Mouse (Mus musculus): ENCODE results near the gene Ly6g5c. TPM values are rescaled to one million over a fixed set of nuclear protein-coding genes. Genes with fewer than 3 reads are reported as not detected.

The Ly6g5c gene
- total RNA-seq, 2 experiments from 2014 or later, result not detected

Other genes starting within 250 kb of the Ly6g5c start
- not detected for gene Cfb, start 245.8 kb upstream of the Ly6g5c start, total RNA-seq (2021)
- 1 to 10 TPM; 8.6 to 8.8 TPM for gene Zbtb12, start 228.8 kb upstream of the Ly6g5c start, total RNA-seq (2021)
- gene Gm20547, start 226.2 kb upstream of the Ly6g5c start, total RNA-seq (2021), result under 1 TPM in 1 of 2 experiments, not detected in 1; 0.10 TPM
- gene C2, start 210.0 kb upstream of the Ly6g5c start, total RNA-seq (2021), result 1 to 10 TPM in 1 of 2 experiments, under 1 TPM in 1; 0.89 to 3.1 TPM
- gene Ehmt2, start 209.8 kb upstream of the Ly6g5c start, total RNA-seq (2021), result 100 to 1,000 TPM; 186 to 193 TPM
- under 1 TPM in 1 of 2 experiments, not detected in 1; 0.43 TPM for gene Slc44a4, start 193.8 kb upstream of the Ly6g5c start, total RNA-seq (2021)
- gene Neu1, start 177.0 kb upstream of the Ly6g5c start, total RNA-seq (2021), result 10 to 100 TPM; 41.4 to 44.2 TPM
- 10 to 100 TPM; 27.5 to 37.5 TPM for gene Hspa1b, start 149.0 kb upstream of the Ly6g5c start, total RNA-seq (2021)
- not detected for gene Gm20481, start 138.4 kb upstream of the Ly6g5c start, total RNA-seq (2021)
- gene Hspa1a, start 136.1 kb upstream of the Ly6g5c start, total RNA-seq (2021), result 10 to 100 TPM; 24.3 to 27.8 TPM
- under 1 TPM; 0.12 to 0.48 TPM for gene Hspa1l, start 135.6 kb upstream of the Ly6g5c start, total RNA-seq (2021)
- gene Lsm2, start 126.4 kb upstream of the Ly6g5c start, total RNA-seq (2021), result 10 to 100 TPM; 18.2 to 20.7 TPM
- gene Vars, start 107.3 kb upstream of the Ly6g5c start, total RNA-seq (2021), result 10 to 100 TPM; 46.6 to 50.4 TPM
- gene Vwa7, start 91.7 kb upstream of the Ly6g5c start, total RNA-seq (2021), result under 1 TPM; 0.15 to 0.22 TPM
- 1 to 10 TPM in 1 of 2 experiments, not detected in 1; 1.4 TPM for gene Sapcd1, start 80.3 kb upstream of the Ly6g5c start, total RNA-seq (2021)
- gene Msh5, start 61.5 kb upstream of the Ly6g5c start, total RNA-seq (2021), result 1 to 10 TPM; 1.5 to 1.6 TPM
- gene Clic1, start 58.3 kb upstream of the Ly6g5c start, total RNA-seq (2021), result 1 to 10 TPM; 7.7 to 8.3 TPM
- 10 to 100 TPM in 1 of 2 experiments, 1 to 10 TPM in 1; 9.4 to 11.0 TPM for gene Ddah2, start 49.2 kb upstream of the Ly6g5c start, total RNA-seq (2021)
- not detected for gene Ly6g6c, start 42.9 kb upstream of the Ly6g5c start, total RNA-seq (2021)
- gene Mpig6b, start 42.1 kb upstream of the Ly6g5c start, total RNA-seq (2021), result not detected
- gene Ly6g6e, start 31.4 kb upstream of the Ly6g5c start, total RNA-seq (2021), result 1 to 10 TPM; 3.6 to 5.0 TPM
- gene Ly6g6d, start 30.2 kb upstream of the Ly6g5c start, total RNA-seq (2021), result 1 to 10 TPM in 1 of 2 experiments, under 1 TPM in 1; 0.87 to 2.0 TPM
- gene Ly6g6f, start 22.7 kb upstream of the Ly6g5c start, total RNA-seq (2021), result under 1 TPM; 0.57 to 0.58 TPM
- gene Abhd16a, start 19.0 kb upstream of the Ly6g5c start, total RNA-seq (2021), result 100 to 1,000 TPM in 1 of 2 experiments, 10 to 100 TPM in 1; 97.6 to 103 TPM
- under 1 TPM; 0.30 to 0.56 TPM for gene Ly6g5b, start 7.1 kb downstream of the Ly6g5c start, total RNA-seq (2021)
- 10 to 100 TPM; 15.2 to 17.1 TPM for gene Gpank1, start 13.2 kb downstream of the Ly6g5c start, total RNA-seq (2021)
- gene Csnk2b, start 13.8 kb downstream of the Ly6g5c start, total RNA-seq (2021), result 100 to 1,000 TPM; 179 to 185 TPM
- 10 to 100 TPM; 22.5 to 28.9 TPM for gene D17H6S53E, start 18.1 kb downstream of the Ly6g5c start, total RNA-seq (2021)
- gene Apom, start 23.8 kb downstream of the Ly6g5c start, total RNA-seq (2021), result not detected
- gene Bag6, start 26.9 kb downstream of the Ly6g5c start, total RNA-seq (2021), result 100 to 1,000 TPM; 323 to 339 TPM
- gene Prrc2a, start 56.6 kb downstream of the Ly6g5c start, total RNA-seq (2021), result 100 to 1,000 TPM; 317 to 343 TPM
- 10 to 100 TPM in 1 of 2 experiments, 1 to 10 TPM in 1; 9.4 to 13.0 TPM for gene Aif1, start 67.8 kb downstream of the Ly6g5c start, total RNA-seq (2021)
- gene Lst1, start 80.2 kb downstream of the Ly6g5c start, total RNA-seq (2021), result 1 to 10 TPM; 5.5 to 6.7 TPM
- gene Ltb, start 86.2 kb downstream of the Ly6g5c start, total RNA-seq (2021), result under 1 TPM; 0.41 to 0.64 TPM
- gene Tnf, start 93.7 kb downstream of the Ly6g5c start, total RNA-seq (2021), result not detected
- under 1 TPM; 0.22 to 0.41 TPM for gene Lta, start 97.1 kb downstream of the Ly6g5c start, total RNA-seq (2021)
- not detected for gene Gm16181, start 112.6 kb downstream of the Ly6g5c start, total RNA-seq (2021)
- 100 to 1,000 TPM; 637 to 681 TPM for gene Atp6v1g2, start 125.4 kb downstream of the Ly6g5c start, total RNA-seq (2021)
- 10 to 100 TPM; 13.6 to 15.8 TPM for gene Nfkbil1, start 127.5 kb downstream of the Ly6g5c start, total RNA-seq (2021)
- gene Ddx39b, start 133.5 kb downstream of the Ly6g5c start, total RNA-seq (2021), result 100 to 1,000 TPM; 210 to 215 TPM
- gene H2-D1, start 154.5 kb downstream of the Ly6g5c start, total RNA-seq (2021), result 10 to 100 TPM; 22.1 to 26.7 TPM
- under 1 TPM; 0.15 to 0.25 TPM for gene H2-Q1, start 212.1 kb downstream of the Ly6g5c start, total RNA-seq (2021)
- gene H2-Q2, start 234.0 kb downstream of the Ly6g5c start, total RNA-seq (2021), result under 1 TPM; 0.46 to 0.50 TPM